Mouse (Mus musculus) stomach, embryonic 14.5 days (tissue): ENCODE data around the gene Htr2a. TPM values are rescaled to one million over a fixed set of nuclear protein-coding genes. Genes with fewer than 3 reads are reported as not detected.

Experiments
- ATAC-seq: fragments of 200-750 bp; cut with Nextera tagmentation; 2 replicates; pipeline ENCODE4 v1.8.0; 2017; ENCODE audit warnings: low read depth, moderate TSS enrichment; ENCODE audit not compliant: insufficient number of reproducible peaks, insufficient read depth, low FRiP score
- H3K27ac ChIP-seq: fragments of 300-500 bp; sonication (generic); 2 replicates; pipeline ENCODE4 v1.5.1; 2014; ENCODE audit warnings: mild to moderate bottlenecking, low read length, moderate library complexity, mixed read lengths
- H3K27me3 ChIP-seq: fragments of 300-500 bp; sonication (generic); 2 replicates; pipeline ENCODE4 v1.6.1; 2014; ENCODE audit warnings: low read length, control low read depth, mixed read lengths; ENCODE audit not compliant: control insufficient read depth, insufficient read depth
- H3K36me3 ChIP-seq: fragments of 300-500 bp; sonication (generic); 2 replicates; pipeline ENCODE4 v1.6.1; 2014; ENCODE audit warnings: mild to moderate bottlenecking, control low read depth, low read length, moderate library complexity, mixed read lengths; ENCODE audit not compliant: control insufficient read depth, insufficient read depth
- H3K4me1 ChIP-seq: fragments of 300-500 bp; sonication (generic); 2 replicates; pipeline ENCODE4 v1.6.1; 2014; ENCODE audit warnings: low read length, control low read depth, mixed read lengths; ENCODE audit not compliant: control insufficient read depth, insufficient read depth
- H3K4me2 ChIP-seq: fragments of 300-500 bp; sonication (generic); replicated peaks from 2 replicates; pipeline ENCODE4 v1.6.1; 2014; ENCODE audit warnings: low read depth, low read length, control low read depth
- H3K4me3 ChIP-seq: fragments of 300-500 bp; sonication (generic); 2 replicates; pipeline ENCODE4 v1.5.1; 2014; ENCODE audit warnings: low read depth, low read length, control low read depth
- H3K9ac ChIP-seq: fragments of 300-500 bp; sonication (generic); replicated peaks from 2 replicates; pipeline ENCODE4 v1.6.1; 2014; ENCODE audit warnings: low read depth, mild to moderate bottlenecking, control low read depth, low read length, moderate library complexity, mixed read lengths
- H3K9me3 ChIP-seq: fragments of 300-500 bp; sonication (generic); 2 replicates; pipeline ENCODE4 v1.6.1; 2016; ENCODE audit warnings: low read depth, low read length, control low read depth; ENCODE audit not compliant: control insufficient read depth
- WGBS: fragments of 180-500 bp; shearing (Covaris S2); extraction: QIAGEN DNeasy Blood & Tissue Kit; methylation state at CpG from one replicate; pipeline ENCODE4 v1.1.7; 2014; 5-methylcytosine and 5-hydroxymethylcytosine counted together
- polyA plus RNA-seq: library from polyadenylated mRNA; unstranded; fragments of >200 nt; fragmentation: Nextera tagmentation; extraction: Ambion mirVana; gene quantifications from 2 replicates; pipeline ENCODE4 v1.2.1, GENCODE M21; 2014

Gene Htr2a
- 0.62 and 0.90 TPM in 2 replicates for polyA plus RNA-seq

DNA sequence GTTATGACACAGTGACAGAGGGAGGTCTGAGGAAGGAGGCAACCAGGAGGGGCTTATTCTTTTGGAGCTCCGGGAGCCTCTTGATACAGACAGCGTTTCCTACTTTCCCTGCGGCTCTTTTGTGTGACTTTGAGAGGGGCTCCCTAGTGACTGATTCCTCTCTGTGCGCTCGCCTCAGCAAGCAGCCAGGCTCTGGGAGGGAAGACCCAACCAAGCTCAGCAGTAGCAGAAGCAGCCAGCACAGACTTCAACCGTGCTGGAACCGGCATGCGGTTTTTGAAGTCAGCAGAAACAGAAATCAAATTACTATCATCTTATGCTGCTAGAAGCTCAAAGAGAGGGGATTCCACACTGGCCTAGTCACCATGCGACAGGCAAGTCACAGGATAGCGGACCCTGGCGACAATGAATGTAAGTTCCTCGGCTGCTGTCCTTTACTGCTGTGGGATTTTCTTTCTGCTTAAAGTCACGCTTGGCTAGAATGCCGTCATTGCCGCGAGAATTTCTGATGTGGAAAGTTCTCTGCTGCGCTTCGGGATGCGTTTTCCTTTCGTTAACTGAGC lies at the start of gene Htr2a:
Gene Htr2a, plus strand, starts transcription at position 22 of the 563 bp plus-strand sequence.
- Histone ChIP-seq H3K4me3 (peak within 1 kb of the TSS; percentile 34), H3K36me3 (no peaks in the 10 kb centered on the region), H3K27me3 (no peaks in the 10 kb centered on the region), H3K9me3 (no peaks in the 10 kb centered on the region), H3K27ac (no peak within 1 kb of the TSS), H3K4me2 (peak within 1 kb of the TSS; percentile 58), H3K4me1 (no peaks in the 10 kb centered on the region), H3K9ac (peak within 1 kb of the TSS; percentile 36; the same call in 1 of the 2 replicates)
- 2% methylated on average over 20 of the region's 20 CpGs for WGBS
- ATAC-seq = no peak; the same call in 1 of the 2 replicates

DNA sequence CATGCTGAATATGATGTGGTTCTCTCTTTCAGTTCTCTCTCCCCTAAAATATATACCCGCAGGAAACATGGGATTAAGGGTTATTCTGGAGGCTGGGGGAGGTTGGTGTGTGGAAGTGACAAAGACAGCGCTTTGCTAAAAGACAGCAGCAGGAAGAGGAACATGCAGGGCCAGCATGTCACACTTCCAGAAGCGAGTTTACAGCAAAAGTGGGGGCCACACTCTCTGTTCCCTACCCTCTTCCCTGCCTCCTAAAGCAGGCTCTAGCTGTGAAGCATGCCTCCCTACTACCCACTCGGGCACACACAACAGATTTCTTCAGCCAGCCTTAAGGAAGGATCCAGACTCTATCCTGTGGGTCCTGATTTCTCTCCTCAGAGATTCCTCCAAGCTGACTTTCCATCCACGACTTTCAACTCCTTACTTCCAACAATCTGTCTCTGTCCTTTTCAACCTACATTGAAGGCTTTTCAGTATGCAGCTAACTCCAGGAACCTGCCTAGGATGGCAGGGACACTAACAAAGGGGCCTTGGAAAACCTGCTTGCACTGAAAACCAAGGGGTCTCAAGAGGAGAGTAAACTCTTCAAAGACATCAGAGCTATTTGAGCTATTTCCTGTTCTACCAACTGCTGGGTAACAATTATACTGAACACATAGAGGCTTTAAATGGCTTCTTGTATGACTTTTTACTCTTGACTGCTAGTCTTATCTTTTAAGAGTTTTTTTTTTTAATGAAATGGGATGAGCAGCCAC lies 39.1 kb upstream of the Htr2a start:
- no peaks in the 10 kb centered on the region for H3K27me3 ChIP-seq
- ATAC-seq = no peak
- 75% methylated on average over 5 of the region's 5 CpGs for WGBS
- no peaks in the 10 kb centered on the region for H3K36me3 ChIP-seq
- H3K27ac ChIP-seq = no peak overlapping the region
- H3K4me1 ChIP-seq = no peaks in the 10 kb centered on the region
- no peak overlapping the region for H3K4me3 ChIP-seq
- H3K9me3 ChIP-seq = no peaks in the 10 kb centered on the region
- no peak overlapping the region for H3K4me2 ChIP-seq
- no peak overlapping the region for H3K9ac ChIP-seq

DNA sequence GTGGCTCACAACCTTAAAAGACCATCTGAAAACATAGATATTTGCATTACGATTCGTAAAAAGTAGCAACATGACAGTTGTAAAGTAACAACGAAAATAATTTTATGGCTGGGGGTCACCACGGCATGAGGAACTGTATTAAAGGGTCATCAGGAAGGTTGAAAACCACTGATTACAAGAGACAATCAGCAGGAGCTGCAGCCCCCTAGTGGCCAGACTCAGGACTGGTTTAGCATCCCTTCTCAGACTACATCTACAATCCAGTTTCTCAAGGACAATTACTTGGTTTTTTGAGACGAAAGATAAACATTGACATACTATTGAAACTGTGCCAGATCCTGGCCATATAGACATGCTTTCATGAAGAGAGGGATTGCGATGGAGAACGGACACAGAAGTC lies 38.1 kb upstream of the Htr2a start:
- Histone ChIP-seq H3K27me3 (no peaks in the 10 kb centered on the region), H3K27ac (no peak overlapping the region), H3K4me1 (no peaks in the 10 kb centered on the region), H3K9me3 (no peaks in the 10 kb centered on the region), H3K9ac (no peak overlapping the region), H3K4me3 (no peak overlapping the region), H3K4me2 (no peak overlapping the region), H3K36me3 (no peaks in the 10 kb centered on the region)
- 48% methylated on average over 7 of the region's 7 CpGs for WGBS
- ATAC-seq = no peak

DNA sequence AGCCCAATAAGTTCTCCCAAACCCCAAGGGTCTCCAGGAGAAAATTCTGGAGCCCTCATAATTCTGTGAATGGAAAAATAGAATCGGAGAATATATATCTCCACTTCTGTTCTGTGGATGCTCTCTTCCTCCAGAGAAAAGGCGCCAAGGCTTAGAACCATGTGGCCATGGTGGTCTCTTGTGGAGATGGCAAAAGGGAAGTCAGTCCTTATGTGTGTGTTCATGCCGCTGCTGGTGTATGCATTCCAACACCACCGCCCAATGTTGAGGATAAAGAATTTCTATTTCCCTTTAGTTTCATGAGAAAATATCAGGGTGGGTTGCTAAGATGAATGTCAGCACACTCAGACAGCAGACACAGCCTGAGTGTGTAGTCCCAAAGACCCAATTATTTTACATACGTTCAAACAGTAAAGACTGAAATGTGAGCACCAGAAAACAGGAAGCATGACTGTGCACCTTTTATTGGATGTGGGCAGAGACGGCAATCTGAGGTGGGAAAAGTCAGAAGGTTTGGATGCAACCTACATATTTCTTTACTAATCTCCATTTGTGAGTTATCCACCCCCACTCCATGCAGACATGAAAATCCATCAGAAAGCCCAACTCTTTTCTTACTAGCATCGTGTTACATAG lies 37.4 kb upstream of the Htr2a start:
- Histone ChIP-seq H3K4me3 (no peak overlapping the region), H3K27me3 (no peaks in the 10 kb centered on the region), H3K27ac (no peak overlapping the region), H3K9ac (no peak overlapping the region), H3K4me2 (no peak overlapping the region), H3K4me1 (no peaks in the 10 kb centered on the region), H3K9me3 (no peaks in the 10 kb centered on the region), H3K36me3 (no peaks in the 10 kb centered on the region)
- no peak for ATAC-seq
- 84% methylated on average over 7 of the region's 7 CpGs for WGBS

DNA sequence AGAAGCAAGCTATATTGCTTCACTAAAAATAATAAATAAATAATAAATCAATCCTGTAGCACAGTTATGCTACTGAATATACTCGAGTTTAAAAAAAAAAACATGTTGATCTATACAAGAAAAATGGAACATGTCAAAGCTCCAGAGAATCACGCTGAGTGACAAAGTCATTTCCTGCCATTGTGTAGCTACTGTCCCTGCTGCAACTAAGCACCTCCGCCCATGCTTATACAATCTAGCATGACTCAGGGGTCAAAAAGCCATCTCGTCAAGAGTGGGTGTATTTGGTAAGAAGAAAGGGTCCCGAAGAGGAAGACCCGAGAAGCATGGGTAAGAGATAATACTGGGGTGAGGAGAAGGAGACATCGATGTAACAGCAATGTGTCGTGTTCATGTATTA lies 29.3 kb upstream of the Htr2a start:
- Histone ChIP-seq H3K4me2 (no peak overlapping the region), H3K27ac (no peak overlapping the region), H3K27me3 (no peaks in the 10 kb centered on the region), H3K4me1 (no peaks in the 10 kb centered on the region), H3K4me3 (no peak overlapping the region), H3K9me3 (no peaks in the 10 kb centered on the region), H3K36me3 (no peaks in the 10 kb centered on the region), H3K9ac (no peak overlapping the region)
- no peak for ATAC-seq
- WGBS = 74% methylated on average over 8 of the region's 8 CpGs

DNA sequence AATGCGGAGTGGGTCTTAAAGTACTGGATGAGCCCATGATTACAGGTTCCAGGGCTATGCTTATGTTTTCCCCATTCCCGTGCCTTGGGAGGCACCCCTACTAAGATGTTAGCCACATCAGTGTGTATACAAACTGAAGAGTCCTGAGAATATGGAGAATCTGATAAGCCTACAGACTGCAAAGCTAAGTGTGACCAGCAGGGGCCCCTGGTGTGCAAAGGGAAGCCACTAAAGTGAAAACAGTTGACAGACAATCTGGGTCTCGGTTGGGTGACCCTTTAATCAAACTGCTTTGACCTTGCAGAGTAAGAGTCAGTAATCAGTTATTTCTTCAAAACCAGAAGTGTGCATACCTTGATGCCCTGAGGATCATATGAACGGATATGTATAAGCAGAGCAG lies 21.8 kb upstream of the Htr2a start:
- ATAC-seq = no peak
- Histone ChIP-seq H3K4me3 (no peak overlapping the region), H3K9me3 (no peaks in the 10 kb centered on the region), H3K9ac (no peak overlapping the region), H3K27ac (no peak overlapping the region), H3K27me3 (no peaks in the 10 kb centered on the region), H3K36me3 (no peaks in the 10 kb centered on the region), H3K4me2 (no peak overlapping the region), H3K4me1 (no peaks in the 10 kb centered on the region)
- WGBS = 62% methylated on average over 4 of the region's 4 CpGs

DNA sequence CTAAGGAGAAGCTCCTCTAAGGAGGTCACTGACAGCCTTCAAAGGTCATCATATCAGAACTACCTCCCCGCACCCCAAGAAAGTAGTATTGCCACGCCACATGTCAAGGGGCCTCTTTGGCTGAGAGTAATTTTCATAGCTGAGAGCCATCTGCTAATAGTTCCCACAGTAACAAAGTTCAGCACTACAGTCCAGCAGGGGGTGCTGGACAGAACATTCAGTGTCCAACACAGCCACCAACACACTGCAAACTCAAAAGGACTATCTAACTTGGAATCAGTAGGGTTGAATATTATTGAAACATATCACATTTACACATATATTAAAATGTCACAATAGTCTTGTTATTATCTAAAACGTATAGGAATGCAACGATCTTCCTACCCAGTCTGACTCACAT lies 2.6 kb upstream of the Htr2a start:
- no peak for ATAC-seq
- WGBS = 79% methylated on average over 4 of the region's 4 CpGs
- Histone ChIP-seq H3K36me3 (no peaks in the 10 kb centered on the region), H3K9me3 (no peaks in the 10 kb centered on the region), H3K4me3 (no peak overlapping the region), H3K4me2 (no peak overlapping the region), H3K27me3 (no peaks in the 10 kb centered on the region), H3K9ac (no peak overlapping the region), H3K4me1 (no peaks in the 10 kb centered on the region), H3K27ac (no peak overlapping the region)

DNA sequence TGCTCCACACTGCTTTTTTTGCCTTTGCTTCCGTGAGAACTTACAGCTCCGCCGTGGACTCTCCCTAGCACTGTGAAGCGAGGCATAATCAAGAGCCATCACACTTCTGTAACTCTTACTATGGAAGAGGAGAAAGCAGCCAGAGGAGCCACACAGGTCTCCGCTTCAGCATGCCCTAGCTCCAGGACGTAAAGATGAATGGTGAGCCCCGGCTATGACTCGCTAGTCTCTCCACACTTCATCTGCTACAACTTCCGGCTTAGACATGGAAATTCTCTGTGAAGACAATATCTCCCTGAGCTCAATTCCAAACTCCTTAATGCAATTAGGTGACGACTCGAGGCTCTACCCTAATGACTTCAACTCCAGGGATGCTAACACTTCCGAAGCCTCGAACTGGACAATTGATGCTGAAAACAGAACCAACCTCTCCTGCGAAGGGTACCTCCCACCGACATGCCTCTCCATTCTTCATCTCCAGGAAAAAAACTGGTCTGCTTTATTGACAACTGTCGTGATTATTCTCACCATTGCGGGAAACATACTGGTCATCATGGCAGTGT lies 1.1 kb downstream of the Htr2a start:
- no peak overlapping the region for H3K27ac ChIP-seq
- no peaks in the 10 kb centered on the region for H3K4me1 ChIP-seq
- WGBS = 30% methylated on average over 17 of the region's 17 CpGs
- no peaks in the 10 kb centered on the region for H3K27me3 ChIP-seq
- H3K4me2 ChIP-seq = peak overlapping the region; percentile 58
- H3K36me3 ChIP-seq = no peaks in the 10 kb centered on the region
- peak overlapping the region; percentile 34 for H3K4me3 ChIP-seq
- H3K9me3 ChIP-seq = no peaks in the 10 kb centered on the region
- ATAC-seq = no peak
- H3K9ac ChIP-seq = peak overlapping the region; percentile 36; the same call in 1 of the 2 replicates
